Mouse (Mus musculus): ENCODE data around the gene Ccsap.

GRCm38 (mm10) chr8:123842086-123842485 is 17.9 kb downstream of the Ccsap start:
- TF ChIP-seq CTCF (IDR thresholded peaks at IDR 0.05; ENCODE audit: control insufficient read depth, insufficient read depth, insufficient read length) = no peak
- no peak for TF ChIP-seq MYOD1 (IDR thresholded peaks at IDR 0.05; ENCODE audit: control insufficient read depth, insufficient read length, low read depth)
- TF ChIP-seq MAX (IDR thresholded peaks at IDR 0.05) = no peak
- no peak for TF ChIP-seq MYOG (IDR thresholded peaks at IDR 0.05; ENCODE audit: control insufficient read depth, extremely low read depth, insufficient read length)
